Mouse (Mus musculus) testis, postnatal 10 days (tissue): ENCODE results near the gene Appl2.
A peak's percentile ranks its signal among the peaks of the same experiment; 100 is the strongest.
"Not testable (repeated sequence)": the region's sequence is repeated elsewhere in the genome, so short reads cannot be mapped to it uniquely, and the experiment has no call there.

Experiments used
- DNase-seq: peaks from one replicate; pipeline ENCODE4 v3.0.0; 2021; ENCODE audit warnings: low spot score

Gene Appl2

DNA sequence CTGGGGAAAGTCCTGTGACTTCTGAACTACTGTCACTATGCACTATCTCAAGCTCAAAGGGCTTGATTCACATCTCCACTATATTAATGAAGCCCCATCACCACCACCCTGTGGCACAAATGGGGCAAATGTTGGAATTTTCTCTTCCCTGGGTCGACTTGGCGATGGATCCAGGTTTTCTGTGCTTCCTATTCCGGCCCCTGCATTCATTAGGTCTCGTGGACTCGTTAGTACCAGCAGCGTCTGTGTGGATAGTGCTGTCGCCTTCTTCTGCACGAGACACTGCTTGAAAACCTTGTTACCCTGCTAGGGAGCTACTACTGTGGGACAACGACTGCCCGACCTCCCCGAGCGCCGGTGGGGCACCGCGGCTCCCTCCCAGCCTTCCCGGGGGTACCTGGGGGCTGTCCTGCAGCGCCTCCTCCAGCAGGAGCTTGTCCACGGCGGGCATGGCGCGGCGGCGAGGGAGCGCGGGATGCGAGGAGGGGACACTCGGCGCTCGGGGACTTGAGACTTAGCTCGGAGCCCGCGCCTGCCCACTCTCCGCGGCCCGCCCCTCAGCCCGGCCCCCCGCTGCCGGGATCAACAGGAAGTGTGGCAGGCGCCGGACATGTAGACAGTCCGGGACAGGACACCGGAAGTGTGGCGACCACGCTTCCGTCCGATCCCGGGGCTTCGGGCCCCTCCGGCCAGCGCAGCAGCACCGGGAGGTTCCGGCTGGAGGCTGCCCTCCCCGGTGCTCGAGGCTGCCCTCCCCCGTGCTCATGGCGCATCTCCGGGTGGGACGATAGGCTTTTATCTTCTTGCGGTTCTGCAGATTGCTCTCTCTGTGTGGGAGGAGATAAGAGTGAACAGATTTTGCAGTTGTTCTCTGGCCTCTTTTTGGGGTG is at the start of gene Appl2:
Gene Appl2 (minus strand): TSS at position 608 of the 890 bp plus-strand sequence.
- peak; percentile 94 for DNase-seq

DNA sequence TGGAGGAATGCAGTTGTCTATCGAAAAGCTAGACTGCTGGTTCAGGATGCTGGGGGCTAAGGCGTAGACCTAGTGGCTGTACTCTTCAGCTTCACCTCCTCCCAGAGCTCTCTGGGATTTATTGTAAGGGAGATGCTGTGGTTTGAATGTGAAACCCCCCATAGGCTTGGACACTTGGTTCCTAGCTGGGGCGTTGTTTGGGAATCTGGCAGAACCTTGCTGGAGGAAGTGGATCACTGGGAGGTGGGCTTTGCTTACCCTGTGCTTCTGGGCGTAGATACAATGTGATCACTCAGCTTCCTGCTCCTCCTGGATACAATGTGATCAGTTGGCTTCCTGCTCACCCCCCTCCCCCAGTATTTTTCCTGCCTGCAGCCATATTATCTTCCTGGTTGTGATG is 47.7 kb upstream of the Appl2 start:
- no peak for DNase-seq

- no peak for DNase-seq
These were observed 43.8 kb upstream of the Appl2 start for GRCm38 (mm10) chr10:83692175-83692895.

DNA sequence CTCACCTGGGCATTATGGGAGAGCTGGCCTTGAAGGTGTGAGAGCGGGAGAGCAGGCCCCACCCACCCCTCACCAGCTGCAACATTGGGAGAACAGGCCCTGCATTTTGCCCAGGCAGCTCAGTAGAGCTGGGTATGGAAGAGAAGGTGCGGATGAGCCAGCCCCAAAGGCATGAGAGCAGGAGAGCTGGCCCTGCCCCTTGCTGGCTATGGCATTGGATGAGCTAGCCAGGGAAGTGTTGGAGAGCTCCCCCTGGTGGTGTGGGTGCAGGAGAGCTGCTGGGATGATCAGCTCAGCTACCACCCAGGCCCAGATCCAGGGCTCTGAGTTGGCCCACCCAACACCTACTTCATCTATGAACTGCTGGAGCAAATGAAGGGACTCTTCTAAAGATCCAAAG is 39.7 kb upstream of the Appl2 start:
- peak; percentile 57 for DNase-seq

DNA sequence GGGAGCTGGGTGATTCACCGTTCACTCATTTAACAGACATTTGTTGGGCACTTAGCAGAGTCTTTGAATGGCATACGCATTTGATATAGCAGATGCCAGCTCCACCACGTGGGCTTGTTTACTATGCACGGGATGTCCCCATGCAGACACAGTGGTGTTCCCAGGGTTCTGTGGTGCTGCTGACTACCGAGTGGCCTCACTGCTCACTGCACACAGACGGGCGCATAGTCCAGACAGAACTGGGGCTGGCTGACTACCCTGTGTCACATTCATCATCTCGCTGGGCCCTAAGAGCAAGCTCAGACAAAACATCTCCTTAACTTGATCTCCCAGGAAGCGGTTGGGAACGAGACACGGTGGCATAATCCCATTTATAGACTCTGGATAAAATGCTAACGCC is 32.8 kb upstream of the Appl2 start:
- no peak for DNase-seq

GRCm38 (mm10) chr10:83666556-83666955 is 18.0 kb upstream of the Appl2 start:
- no peak for DNase-seq

GRCm38 (mm10) chr10:83661925-83662324 is 13.4 kb upstream of the Appl2 start:
- no peak for DNase-seq

DNA sequence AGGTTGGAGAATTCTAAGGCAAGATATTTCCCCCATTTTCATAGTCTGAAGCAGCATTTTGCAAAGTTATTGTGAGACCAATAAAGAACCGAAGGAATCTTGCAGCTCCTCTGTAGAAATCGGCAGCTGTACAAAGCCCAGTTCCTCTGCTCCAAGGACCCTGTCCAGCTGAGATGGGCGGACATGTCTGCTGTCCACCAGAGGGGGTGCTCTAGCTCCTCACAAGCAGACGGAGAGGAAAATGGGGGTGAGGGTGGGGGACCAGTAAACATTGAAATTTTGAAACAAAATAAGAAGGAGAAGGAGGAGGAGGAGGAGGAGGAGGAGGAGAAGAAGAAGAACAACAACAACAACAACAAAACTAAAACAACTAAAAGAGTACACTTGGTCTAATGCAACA is 12.1 kb upstream of the Appl2 start:
- DNase-seq: peak; percentile 59

GRCm38 (mm10) chr10:83654591-83654990 is 6.1 kb upstream of the Appl2 start:
- DNase-seq: no peak

DNA sequence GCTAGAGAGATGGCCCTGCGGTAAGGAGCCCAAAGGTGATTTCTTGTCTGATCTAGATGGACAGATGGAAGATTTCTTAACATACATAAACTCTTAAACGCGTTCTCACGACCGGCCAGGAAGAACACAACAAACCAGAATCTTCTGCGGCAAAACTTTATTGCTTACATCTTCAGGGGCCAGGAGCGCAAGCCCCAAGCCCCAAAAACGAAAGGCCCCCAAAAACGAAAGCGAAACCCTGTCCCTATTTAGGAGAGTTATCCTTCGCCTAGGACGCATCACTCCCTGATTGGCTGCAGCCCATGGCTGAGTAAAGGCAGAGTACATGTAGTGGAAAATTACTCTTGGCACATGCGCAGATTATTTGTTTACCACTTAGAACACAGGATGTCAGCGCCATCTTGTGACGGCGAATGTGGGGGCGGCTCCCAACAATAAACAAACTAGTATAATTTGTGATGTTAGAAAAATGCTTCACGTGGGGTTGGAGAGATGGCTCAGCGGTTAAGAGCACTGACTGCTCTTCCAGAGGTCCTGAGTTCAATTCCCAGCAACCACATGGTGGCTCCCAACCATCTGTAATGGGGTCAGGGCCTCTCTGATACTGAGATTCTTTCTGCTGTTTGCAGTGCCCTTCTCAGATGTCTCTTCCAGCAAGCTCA is 3.8 kb upstream of the Appl2 start:
- DNase-seq: not testable (repeated sequence)

DNA sequence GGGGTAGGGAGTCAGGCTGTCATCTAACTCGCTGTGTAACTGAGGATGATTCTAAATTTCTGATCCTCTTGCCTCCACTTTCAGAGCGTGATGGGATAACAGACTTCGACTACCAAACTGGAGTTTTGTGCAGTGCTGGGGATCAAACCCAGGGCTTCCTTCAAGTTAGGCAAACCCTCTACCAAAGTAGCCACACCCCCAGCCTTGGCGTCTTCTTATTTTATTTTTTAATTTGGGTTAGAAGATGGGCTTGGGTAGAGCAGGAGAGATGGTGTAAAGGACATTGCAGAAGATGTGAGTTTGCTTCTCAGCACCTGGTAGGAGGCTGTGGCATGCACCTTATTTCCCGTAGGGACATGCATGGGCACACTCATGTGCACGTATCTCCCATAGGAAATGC is 499 bp upstream of the Appl2 start:
- DNase-seq: no peak

DNA sequence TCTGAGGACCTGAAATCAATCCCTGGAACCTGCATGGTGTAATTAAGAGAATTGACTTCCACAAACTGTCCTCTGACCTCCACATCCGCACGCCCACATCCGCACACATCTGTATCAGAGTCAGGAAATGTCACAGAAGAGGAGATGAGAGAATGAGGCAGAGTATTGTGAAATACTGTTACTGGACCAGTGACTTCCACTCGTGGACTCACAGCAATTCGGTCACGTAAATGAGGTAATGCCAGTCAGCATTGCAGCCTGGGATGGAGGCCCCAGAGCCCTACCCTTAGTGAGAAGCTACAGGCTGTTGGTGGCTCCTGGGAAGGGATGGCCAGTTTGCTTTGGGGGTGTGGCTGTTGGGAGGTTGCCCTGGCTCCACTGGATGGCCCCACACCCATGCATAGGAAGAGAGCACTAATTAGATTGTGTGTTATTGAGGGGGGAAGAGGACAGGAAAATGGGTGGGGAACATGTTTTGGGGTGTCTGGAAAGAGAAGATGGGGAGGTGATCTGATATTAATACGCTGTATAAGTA is 2.1 kb downstream of the Appl2 start:
- no peak for DNase-seq

GRCm38 (mm10) chr10:83645716-83645990 is 2.9 kb downstream of the Appl2 start:
- no peak for DNase-seq

DNA sequence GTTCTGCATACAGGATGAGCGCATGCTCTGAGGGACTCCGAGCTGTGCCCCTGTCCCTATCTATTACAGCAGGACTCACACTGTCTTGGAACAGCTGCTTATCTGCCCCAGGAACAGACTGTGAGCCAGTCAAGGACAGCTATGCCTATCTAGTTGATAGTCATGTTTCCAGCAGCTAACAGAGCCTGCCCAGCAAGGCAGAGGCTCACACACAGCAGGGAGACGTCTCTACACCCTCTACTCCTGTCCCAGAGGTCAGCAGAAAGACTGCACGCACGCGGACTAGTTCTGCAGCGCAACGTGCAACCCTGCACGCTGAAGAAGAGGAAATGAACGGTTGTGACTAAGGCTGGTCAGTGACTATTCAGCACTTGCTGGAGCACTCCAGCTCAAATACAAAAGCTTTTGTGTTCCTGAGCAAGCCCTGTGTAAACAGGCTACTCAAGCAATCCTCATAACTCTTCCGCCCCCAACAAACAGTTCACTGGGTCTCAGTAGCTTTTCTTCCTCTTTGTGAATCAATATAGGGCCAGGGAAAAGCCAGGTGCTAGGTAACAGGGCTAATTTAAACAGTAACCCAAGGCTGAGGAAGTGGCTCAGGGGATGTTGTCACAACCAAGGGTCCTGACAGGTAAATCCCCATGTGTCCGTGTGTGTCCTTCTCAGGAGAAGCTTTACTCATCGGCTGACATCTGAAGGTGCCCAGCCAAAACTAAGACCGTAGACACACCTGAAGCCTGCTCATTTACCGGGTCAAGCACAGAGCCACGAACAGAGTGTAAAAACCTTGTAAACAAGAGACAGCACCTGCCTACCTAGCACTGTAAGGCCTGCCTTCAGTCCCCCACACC is 3.4 kb downstream of the Appl2 start:
- peak; percentile 52 for DNase-seq

DNA sequence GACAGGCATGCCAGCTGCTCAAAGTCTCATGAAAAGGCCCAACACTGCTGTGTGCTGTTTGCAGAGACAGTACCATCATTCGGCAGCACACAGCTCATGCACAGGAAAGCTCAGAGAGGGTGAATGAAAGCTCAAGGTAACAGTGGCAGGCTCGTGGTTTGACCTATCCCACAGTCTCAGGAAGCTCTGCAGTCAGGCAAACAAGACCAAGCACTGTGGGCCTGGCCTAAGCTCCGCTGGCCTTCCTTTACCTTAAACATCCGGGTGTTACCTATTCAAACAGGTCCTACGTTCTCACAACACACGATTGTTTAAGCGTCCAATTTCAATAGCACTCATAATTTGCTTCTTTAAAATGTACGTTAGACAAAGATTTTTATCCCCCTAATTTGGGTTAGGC is 4.4 kb downstream of the Appl2 start:
- DNase-seq: no peak

DNA sequence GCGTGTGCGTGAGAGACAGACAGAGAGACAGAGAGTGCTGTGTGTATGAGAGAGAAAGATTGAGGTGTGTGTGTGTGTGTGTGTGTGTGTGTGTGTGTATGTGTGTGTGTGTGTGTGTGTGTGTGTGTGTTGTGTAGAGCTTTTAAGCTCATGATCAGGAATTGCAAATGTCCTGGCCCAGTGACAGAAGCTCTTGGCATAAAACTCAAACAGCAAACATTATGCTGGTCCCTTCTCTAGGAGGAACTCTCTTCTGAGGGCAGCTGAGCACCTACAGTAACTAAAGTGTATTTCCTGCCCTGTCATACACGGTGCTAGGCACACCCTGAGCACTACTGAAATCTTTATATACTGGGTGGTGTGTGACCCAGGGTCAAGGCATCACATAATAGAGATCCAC is 6.9 kb downstream of the Appl2 start:
- DNase-seq: no peak

GRCm38 (mm10) chr10:83639881-83640386 is 8.6 kb downstream of the Appl2 start:
- DNase-seq: no peak

GRCm38 (mm10) chr10:83637295-83637694 is 11.2 kb downstream of the Appl2 start:
- peak; percentile 68 for DNase-seq

DNA sequence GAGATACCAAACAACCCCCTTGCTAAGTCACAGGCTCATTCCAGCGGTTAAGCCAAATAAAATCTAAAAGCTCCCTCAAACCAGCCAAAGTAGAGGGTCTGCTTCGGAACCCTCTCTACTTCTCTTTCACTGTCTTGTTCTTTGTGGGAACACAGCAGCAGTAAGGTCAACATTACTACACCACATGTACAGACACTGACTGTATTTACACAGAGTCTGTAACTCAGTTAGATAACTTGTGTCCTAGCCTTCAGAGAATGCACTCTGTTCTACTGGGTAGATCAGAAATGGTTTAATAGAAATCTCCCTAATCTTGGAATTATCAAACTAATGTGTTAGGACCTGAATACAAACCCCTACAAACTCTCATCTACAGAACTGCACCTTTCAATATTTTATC is 12.3 kb downstream of the Appl2 start:
- no peak for DNase-seq

GRCm38 (mm10) chr10:83634461-83634860 is 14.1 kb downstream of the Appl2 start:
- no peak for DNase-seq

DNA sequence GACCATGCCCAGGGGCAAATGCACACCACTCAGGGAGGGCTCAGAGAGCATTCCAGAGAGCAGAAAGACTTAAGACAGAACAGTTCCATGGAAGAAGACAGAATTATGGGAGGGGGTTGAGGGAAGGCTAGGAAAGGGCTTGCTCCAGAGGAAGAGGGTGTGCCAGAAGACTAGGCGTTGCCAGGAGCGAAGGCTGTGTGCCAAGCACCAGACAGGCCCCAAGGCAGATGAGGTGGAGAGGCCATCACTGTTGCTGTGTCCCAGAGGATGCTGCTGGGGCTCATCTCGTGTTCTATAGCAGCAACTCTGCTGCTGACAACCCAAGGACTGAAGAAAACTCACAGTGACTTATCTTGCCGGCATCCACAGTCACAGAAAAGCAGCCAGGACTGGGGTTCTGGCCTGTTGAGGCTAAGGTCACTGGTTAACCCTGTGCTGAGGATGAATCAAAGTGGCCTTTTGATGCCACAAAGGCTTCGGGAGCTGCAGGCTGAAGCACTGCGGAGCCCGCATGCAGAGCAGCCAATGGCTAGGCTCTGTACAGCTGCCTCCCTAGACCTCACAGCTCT is 15.6 kb downstream of the Appl2 start:
- no peak for DNase-seq
